Mouse (Mus musculus) ES-E14 (cell line): ENCODE measurements around the gene Slc9a1.

Experiments used
- ZC3H11A ChIP-seq: IDR thresholded peaks from 2 replicates; pipeline ENCODE4 v1.6.1; 2012; ENCODE audit warnings: low read depth, mild to moderate bottlenecking, inconsistent platforms, low read length, borderline replicate concordance
- ZNF384 ChIP-seq: IDR thresholded peaks from 2 replicates; pipeline ENCODE4 v1.6.1; 2012; ENCODE audit warnings: low read depth, low read length, inconsistent platforms

- TF ChIP-seq ZNF384 = no peak
- TF ChIP-seq ZC3H11A = no peak
Measured at GRCm38 (mm10) chr4:133442194-133442593, 72.7 kb downstream of the Slc9a1 start.
